Mouse (Mus musculus) midbrain, embryonic 15.5 days (tissue): ENCODE measurements around the gene Nsmce3. TPM values are rescaled to one million over a fixed set of nuclear protein-coding genes. Genes with fewer than 3 reads are reported as not detected.
A peak's percentile ranks its signal among the peaks of the same experiment; 100 is the strongest.

Source experiments
- ATAC-seq: fragments of 200-750 bp; cut with Nextera tagmentation; replicated peaks from 2 replicates; pipeline ENCODE4 v1.8.0; 2017; ENCODE audit warnings: moderate TSS enrichment
- H3K27ac ChIP-seq: fragments of 300-500 bp; sonication (generic); 2 replicates; pipeline ENCODE4 v1.5.1; 2015; ENCODE audit warnings: mild to moderate bottlenecking, inconsistent platforms
- H3K27me3 ChIP-seq: fragments of 300-500 bp; sonication (generic); replicated peaks from 2 replicates; pipeline ENCODE4 v1.6.1; 2015; ENCODE audit warnings: inconsistent platforms
- H3K36me3 ChIP-seq: fragments of 300-500 bp; sonication (generic); replicated peaks from 2 replicates; pipeline ENCODE4 v1.6.1; 2015; ENCODE audit warnings: inconsistent platforms
- H3K4me1 ChIP-seq: fragments of 300-500 bp; sonication (generic); 2 replicates; pipeline ENCODE4 v1.6.1; 2015; ENCODE audit warnings: inconsistent platforms
- H3K4me2 ChIP-seq: fragments of 300-500 bp; sonication (generic); 2 replicates; pipeline ENCODE4 v1.6.1; 2015; ENCODE audit warnings: inconsistent platforms, mild to moderate bottlenecking, moderate library complexity
- H3K4me3 ChIP-seq: fragments of 300-500 bp; sonication (generic); 2 replicates; pipeline ENCODE4 v1.5.1; 2015; ENCODE audit warnings: mild to moderate bottlenecking, inconsistent platforms
- H3K9ac ChIP-seq: fragments of 300-500 bp; sonication (generic); 2 replicates; pipeline ENCODE4 v1.6.1; 2015; ENCODE audit warnings: mild to moderate bottlenecking, inconsistent platforms
- H3K9me3 ChIP-seq: fragments of 300-500 bp; sonication (generic); 2 replicates; pipeline ENCODE4 v1.6.1; 2016; ENCODE audit warnings: inconsistent platforms
- whole genome bisulfite sequencing: fragments of 180-500 bp; shearing (Covaris S2); methylation state at CpG from one replicate; pipeline ENCODE4 v1.1.7; 2015; ENCODE audit warnings: mixed read lengths; 5-methylcytosine and 5-hydroxymethylcytosine counted together
- polyA plus RNA-seq: library from polyadenylated mRNA; unstranded; fragments of >200 nt; fragmentation: Nextera tagmentation; extraction: Ambion mirVana; gene quantifications from 2 replicates; pipeline ENCODE4 v1.2.1, GENCODE M21; 2015

The Nsmce3 gene
- polyA plus RNA-seq = 10.1 and 10.5 TPM in 2 replicates

DNA sequence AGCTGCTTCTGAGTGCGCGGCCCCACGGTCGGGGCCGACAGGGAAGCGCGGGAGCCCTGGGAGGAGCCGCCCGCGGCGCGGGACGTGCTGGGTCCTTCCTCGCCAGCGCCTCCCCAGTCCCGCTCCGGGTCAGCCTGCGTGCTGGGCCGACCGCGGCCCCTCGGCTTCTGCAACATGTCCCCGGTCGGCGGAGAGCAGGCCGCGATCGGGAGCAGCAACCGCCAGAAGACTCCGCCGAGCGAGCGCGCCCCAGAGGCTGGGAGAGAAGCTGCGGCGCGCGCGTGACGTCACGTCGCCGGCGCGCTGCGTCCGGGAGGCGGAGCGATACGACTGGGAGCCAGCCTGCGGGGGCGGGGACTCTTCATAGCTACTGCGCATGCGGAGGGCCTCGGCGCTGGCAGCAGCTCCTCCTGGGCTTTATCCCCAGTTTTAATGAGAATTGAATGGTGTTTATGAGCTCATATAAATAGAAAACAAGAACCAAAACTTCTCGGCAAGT, at the start of gene Nsmce3:
Gene Nsmce3, minus strand, starts transcription at position 255 of the 499 bp plus-strand sequence.
- peak; percentile 96 for ATAC-seq
- H3K27me3 ChIP-seq = no peaks in the 10 kb centered on the region
- under 1% methylated on average over 57 of the region's 57 CpGs for WGBS

DNA sequence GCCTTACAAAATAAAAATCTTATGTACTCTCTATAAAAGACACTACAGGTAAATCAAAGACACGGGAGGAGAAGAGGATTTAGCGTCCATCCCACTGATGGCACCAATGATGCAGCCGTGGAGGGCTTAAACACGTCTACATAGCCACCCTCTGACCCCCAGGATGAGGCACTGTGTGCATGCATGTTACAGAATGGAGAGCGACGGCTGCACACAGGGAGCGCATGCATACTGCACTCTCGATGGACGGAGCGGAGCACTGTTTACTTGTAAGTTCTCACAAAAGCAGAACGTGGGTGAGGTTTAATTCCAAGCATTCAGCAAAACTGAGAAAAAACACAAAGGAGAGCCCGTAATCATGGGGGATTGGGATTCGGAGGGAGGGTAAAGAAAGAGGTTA, 48.4 kb upstream of the Nsmce3 start:
- 0 out of 2 replicates have a peak overlapping the region, but pooled peaks have one; percentile 16 for H3K27ac ChIP-seq
- H3K4me3 ChIP-seq = no peak overlapping the region
- no peaks in the 10 kb centered on the region for H3K27me3 ChIP-seq
- peaks cover 18% of the 10 kb centered on the region for H3K4me1 ChIP-seq
- H3K9ac ChIP-seq = no peak overlapping the region
- H3K4me2 ChIP-seq = peak overlapping the region; percentile 22; the same call in 1 of the 2 replicates
- 33% methylated on average over 13 of the region's 13 CpGs for whole genome bisulfite sequencing
- no peaks in the 10 kb centered on the region for H3K36me3 ChIP-seq
- H3K9me3 ChIP-seq = no peaks in the 10 kb centered on the region
- peak; percentile 60; the same call in 1 of the 2 replicates for ATAC-seq

More for the DNA sequence above, at the start of gene Nsmce3:
- peak within 1 kb of the TSS; percentile 97 for H3K27ac ChIP-seq
- H3K4me3 ChIP-seq = peak within 1 kb of the TSS; percentile 99
- no peaks in the 10 kb centered on the region for H3K9me3 ChIP-seq
- peak within 1 kb of the TSS; percentile 99 for H3K9ac ChIP-seq
- H3K4me2 ChIP-seq = peak within 1 kb of the TSS; percentile 70
- H3K4me1 ChIP-seq = peaks cover 31% of the 10 kb centered on the region
- H3K36me3 ChIP-seq = no peaks in the 10 kb centered on the region

DNA sequence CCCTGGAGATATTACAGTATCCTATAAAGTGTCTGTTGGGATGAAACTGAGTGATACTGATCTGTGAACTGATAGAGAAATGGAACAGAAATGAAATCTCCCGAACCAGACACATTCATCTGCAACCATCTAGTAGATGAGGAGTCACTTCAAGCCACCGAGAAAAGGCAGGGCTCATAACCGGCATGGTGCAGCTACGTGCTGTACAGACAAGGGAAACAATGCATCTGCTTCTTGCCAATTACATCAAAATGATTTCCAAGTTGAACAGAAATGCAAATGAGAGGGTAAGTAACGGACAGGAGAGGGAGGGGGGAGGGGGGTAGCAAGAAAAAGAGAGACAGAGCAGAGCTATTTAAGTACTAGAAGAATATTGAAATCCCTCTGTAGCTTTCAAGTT, 47.9 kb upstream of the Nsmce3 start:
- Histone ChIP-seq H3K9me3 (no peaks in the 10 kb centered on the region), H3K9ac (no peak overlapping the region), H3K27ac (0 out of 2 replicates have a peak overlapping the region, but pooled peaks have one; percentile 16), H3K4me1 (peaks cover 19% of the 10 kb centered on the region), H3K36me3 (no peaks in the 10 kb centered on the region), H3K27me3 (no peaks in the 10 kb centered on the region), H3K4me3 (no peak overlapping the region), H3K4me2 (peak overlapping the region; percentile 22; the same call in 1 of the 2 replicates)
- 8% methylated on average over 5 of the region's 5 CpGs for WGBS
- ATAC-seq = 0 out of 2 replicates have a peak, but pooled peaks have one; percentile 5

DNA sequence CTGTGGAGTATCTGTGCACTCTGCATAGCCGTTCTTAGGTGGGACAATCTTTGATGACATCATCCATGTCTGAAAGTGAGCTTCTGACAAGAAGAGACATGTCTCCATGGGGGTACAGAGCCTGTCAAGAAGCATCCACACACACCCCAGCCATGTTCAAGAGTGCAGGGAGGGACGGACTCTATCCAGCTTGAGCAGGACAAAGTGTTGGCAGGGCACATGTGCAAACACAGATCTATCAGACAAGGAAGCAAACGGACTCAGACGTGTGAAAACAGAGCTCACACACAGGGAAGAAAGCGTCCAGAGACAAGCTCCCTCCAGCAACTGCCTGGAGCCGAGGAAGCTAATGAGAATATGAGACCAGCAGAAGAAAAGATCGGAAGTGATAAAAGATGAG, 43.9 kb upstream of the Nsmce3 start:
- H3K4me3 ChIP-seq = no peak overlapping the region
- H3K4me2 ChIP-seq = no peak overlapping the region
- H3K27ac ChIP-seq = no peak overlapping the region
- H3K4me1 ChIP-seq = peaks cover 17% of the 10 kb centered on the region
- no peak overlapping the region for H3K9ac ChIP-seq
- no peaks in the 10 kb centered on the region for H3K36me3 ChIP-seq
- ATAC-seq = peak; percentile 56
- H3K9me3 ChIP-seq = no peaks in the 10 kb centered on the region
- 36% methylated on average over 7 of the region's 7 CpGs for WGBS
- H3K27me3 ChIP-seq = no peaks in the 10 kb centered on the region

DNA sequence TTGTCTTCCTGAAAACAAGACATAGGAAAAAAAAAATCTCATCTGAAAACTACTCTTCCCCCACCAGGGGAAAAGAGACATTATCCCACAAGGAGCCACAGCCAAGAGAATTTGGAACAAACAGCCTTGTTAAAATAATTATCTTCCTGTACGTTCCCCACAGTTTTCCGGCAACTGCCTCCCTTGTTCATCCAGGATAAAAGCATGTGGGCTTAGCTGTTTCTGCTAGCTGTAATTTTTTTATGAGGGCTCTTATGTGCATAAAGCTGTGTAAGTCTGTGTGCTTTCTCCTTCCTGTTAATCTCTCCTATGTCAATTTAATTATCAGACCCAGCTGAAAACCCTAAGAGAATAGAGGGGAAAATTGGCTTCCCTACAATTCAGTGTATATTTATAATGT, 42.3 kb upstream of the Nsmce3 start:
- Histone ChIP-seq H3K4me3 (no peak overlapping the region), H3K27ac (no peak overlapping the region; the same call in 1 of the 2 replicates), H3K9ac (no peak overlapping the region), H3K9me3 (no peaks in the 10 kb centered on the region), H3K36me3 (no peaks in the 10 kb centered on the region), H3K4me2 (no peak overlapping the region), H3K27me3 (no peaks in the 10 kb centered on the region), H3K4me1 (peaks cover 10% of the 10 kb centered on the region; the same call in 1 of the 2 replicates)
- ATAC-seq = no peak
- 27% methylated on average over 2 of the region's 2 CpGs for WGBS

DNA sequence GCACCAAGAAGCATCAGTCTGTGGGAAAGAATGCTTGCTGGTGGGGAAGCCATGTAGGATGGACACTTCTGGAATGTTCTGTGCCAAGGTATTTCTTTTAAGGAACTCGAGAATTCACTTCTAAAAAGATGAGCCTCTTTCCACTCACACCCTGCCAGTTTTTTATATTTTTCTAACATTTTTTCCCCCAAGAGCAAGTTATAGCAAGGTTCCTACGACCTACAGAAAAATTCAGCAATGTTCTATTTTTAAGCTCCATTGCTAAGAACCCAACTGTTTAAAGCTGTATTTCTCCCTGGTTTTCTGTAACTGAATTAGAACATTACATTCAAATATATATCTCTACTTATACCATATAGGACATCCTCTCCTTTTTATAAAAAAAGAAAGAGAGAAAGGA, 39.1 kb upstream of the Nsmce3 start:
- Histone ChIP-seq H3K27ac (no peak overlapping the region), H3K36me3 (no peaks in the 10 kb centered on the region), H3K9me3 (no peaks in the 10 kb centered on the region), H3K9ac (no peak overlapping the region), H3K4me3 (no peak overlapping the region), H3K4me2 (no peak overlapping the region), H3K4me1 (peaks cover 10% of the 10 kb centered on the region; the same call in 1 of the 2 replicates), H3K27me3 (no peaks in the 10 kb centered on the region)
- WGBS = 78% methylated on average over 2 of the region's 2 CpGs
- ATAC-seq = no peak

DNA sequence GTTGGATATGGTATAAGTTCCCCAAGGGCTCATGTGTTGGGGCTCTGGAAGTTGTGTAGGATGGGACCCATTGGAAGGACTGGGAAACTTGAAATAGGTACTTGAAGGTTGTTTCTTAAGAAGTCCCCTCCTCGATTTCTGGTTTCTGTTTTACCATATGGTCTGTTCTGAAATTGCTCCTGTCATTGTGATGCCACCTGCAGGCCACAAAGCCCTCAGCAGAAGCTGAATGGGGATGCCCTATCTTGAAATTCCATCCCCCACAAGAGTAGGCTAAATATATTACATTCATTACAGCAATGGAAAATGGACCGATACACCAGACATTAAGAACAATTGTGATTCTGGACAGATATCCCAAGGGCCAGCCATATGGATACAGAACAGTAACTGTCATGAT, 37.4 kb upstream of the Nsmce3 start:
- Histone ChIP-seq H3K9me3 (no peaks in the 10 kb centered on the region), H3K4me3 (no peak overlapping the region), H3K27me3 (no peaks in the 10 kb centered on the region), H3K4me1 (no peaks in the 10 kb centered on the region; the same call in 1 of the 2 replicates), H3K4me2 (no peak overlapping the region), H3K9ac (no peak overlapping the region), H3K27ac (no peak overlapping the region), H3K36me3 (no peaks in the 10 kb centered on the region)
- 93% methylated on average over 2 of the region's 2 CpGs for WGBS
- no peak for ATAC-seq

DNA sequence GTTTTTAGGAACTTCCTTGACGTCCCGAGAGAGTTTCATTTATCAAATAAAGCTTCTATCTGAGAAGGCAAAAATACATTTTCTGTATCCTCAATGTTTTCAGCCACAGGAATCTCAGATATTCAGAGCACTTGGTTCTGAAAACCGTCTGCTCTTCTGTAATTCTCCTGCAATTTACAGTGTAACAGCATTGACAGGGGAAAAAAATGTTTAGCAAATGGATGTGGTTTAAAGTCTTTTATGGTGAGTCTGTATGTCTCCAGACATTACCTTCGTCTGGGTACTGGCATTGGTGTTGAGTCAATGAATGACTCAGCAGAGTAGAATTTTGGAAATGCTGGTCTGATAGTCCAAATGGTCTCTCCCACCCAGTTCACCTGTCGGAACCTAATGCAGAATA, 34.2 kb upstream of the Nsmce3 start:
- no peak for ATAC-seq
- WGBS = 80% methylated on average over 5 of the region's 5 CpGs

DNA sequence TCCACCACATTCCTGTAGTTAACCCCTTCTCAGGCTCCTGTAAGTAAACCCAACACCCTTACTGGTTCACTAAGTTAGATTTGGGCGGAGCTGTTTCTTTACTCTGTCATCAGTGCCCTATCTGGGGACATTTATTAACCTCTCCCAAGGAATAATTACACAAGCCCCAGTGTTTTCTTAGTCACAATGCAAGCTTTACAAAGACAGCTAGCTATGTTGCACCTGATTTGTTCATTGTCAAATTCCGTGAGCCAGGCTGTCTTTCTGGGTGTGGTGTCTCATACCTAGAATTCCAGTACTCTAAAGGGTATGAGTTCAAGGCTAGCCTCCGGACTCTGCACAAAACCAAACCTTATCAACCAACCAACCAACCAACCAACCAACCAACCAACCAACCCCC, 32.7 kb upstream of the Nsmce3 start:
- Histone ChIP-seq H3K9me3 (no peaks in the 10 kb centered on the region), H3K4me1 (no peaks in the 10 kb centered on the region), H3K4me3 (no peak overlapping the region), H3K4me2 (no peak overlapping the region), H3K36me3 (no peaks in the 10 kb centered on the region), H3K27ac (no peak overlapping the region), H3K27me3 (no peaks in the 10 kb centered on the region), H3K9ac (no peak overlapping the region)
- ATAC-seq = no peak
- WGBS = 93% methylated on average over 3 of the region's 3 CpGs

More for the DNA sequence above, 34.2 kb upstream of the Nsmce3 start:
- Histone ChIP-seq H3K9ac (no peak overlapping the region), H3K4me3 (no peak overlapping the region), H3K4me1 (no peaks in the 10 kb centered on the region), H3K4me2 (no peak overlapping the region), H3K9me3 (no peaks in the 10 kb centered on the region), H3K27me3 (no peaks in the 10 kb centered on the region), H3K27ac (no peak overlapping the region), H3K36me3 (no peaks in the 10 kb centered on the region)

DNA sequence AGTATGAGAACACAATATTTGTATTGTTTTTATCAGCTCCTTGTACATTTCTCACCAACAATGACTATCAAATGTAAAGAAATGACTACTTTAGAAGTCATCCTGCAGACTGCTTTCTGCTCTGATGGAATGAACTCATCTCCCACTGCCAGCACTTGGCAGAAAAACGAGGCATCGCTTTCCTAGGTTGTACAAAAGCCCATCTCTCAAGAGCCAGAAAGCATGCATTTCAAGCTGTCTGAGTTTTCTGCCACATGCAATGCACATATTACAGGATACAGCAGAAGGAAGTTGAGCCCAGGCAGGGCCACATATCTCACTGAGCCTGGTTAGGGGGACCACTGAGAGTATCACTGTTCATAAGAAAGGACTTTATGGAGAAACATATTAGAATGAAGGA, 27.5 kb upstream of the Nsmce3 start:
- Histone ChIP-seq H3K27ac (no peak overlapping the region), H3K4me3 (no peak overlapping the region), H3K4me1 (peaks cover 4% of the 10 kb centered on the region; the same call in 1 of the 2 replicates), H3K36me3 (no peaks in the 10 kb centered on the region), H3K27me3 (no peaks in the 10 kb centered on the region), H3K9ac (no peak overlapping the region), H3K9me3 (no peaks in the 10 kb centered on the region), H3K4me2 (no peak overlapping the region)
- 80% methylated on average over 2 of the region's 2 CpGs for WGBS
- no peak for ATAC-seq

DNA sequence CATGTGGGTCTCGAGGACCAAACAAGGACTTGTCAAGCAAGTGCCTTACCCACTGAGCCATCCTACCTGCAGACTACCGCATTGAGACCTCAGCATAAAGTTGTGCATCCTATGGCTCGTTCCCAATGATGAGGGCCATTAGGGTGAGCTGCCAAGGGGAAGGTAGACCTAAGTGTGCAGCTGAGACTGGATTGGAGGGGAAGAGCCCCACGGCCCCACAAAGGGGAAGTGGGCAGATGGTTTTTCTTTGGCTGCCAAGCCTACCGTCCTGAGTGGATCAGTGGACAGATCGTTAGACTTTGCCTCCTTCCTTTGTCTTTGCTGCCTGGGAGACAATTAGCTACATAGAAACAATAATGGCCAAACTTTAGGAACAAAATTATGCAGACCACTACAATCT, 23.8 kb upstream of the Nsmce3 start:
- Histone ChIP-seq H3K9me3 (no peaks in the 10 kb centered on the region), H3K4me1 (peaks cover 4% of the 10 kb centered on the region; the same call in 1 of the 2 replicates), H3K27ac (no peak overlapping the region), H3K4me3 (no peak overlapping the region), H3K27me3 (no peaks in the 10 kb centered on the region), H3K9ac (no peak overlapping the region), H3K36me3 (no peaks in the 10 kb centered on the region), H3K4me2 (no peak overlapping the region)
- no peak for ATAC-seq
- WGBS = 83% methylated on average over 6 of the region's 6 CpGs

DNA sequence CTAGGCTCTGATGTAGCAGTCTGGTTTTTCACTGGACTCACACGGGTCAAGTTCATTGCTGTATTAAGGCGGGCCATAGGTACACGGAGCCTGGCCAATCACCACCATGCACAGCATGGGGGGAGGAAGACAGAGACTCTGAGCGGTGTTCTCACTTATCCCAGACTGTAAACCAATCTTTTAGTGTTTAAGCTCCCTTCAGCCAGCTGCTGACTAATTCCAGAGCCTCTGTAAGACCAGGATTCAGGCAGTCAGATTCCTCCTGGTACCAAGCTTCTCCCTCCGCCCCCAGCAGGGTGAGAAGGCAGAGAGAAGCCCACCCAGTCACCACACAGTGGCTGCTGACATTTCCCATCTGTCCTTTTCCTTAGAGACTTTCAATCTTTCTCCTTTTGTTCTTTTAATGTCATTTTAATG, 22.9 kb upstream of the Nsmce3 start:
- Histone ChIP-seq H3K4me2 (no peak overlapping the region), H3K9ac (no peak overlapping the region), H3K9me3 (no peaks in the 10 kb centered on the region), H3K27me3 (no peaks in the 10 kb centered on the region), H3K36me3 (no peaks in the 10 kb centered on the region), H3K4me1 (peaks cover 4% of the 10 kb centered on the region; the same call in 1 of the 2 replicates), H3K4me3 (no peak overlapping the region), H3K27ac (no peak overlapping the region)
- 0 out of 2 replicates have a peak, but pooled peaks have one; percentile 30 for ATAC-seq
- 50% methylated on average over 5 of the region's 5 CpGs for WGBS

DNA sequence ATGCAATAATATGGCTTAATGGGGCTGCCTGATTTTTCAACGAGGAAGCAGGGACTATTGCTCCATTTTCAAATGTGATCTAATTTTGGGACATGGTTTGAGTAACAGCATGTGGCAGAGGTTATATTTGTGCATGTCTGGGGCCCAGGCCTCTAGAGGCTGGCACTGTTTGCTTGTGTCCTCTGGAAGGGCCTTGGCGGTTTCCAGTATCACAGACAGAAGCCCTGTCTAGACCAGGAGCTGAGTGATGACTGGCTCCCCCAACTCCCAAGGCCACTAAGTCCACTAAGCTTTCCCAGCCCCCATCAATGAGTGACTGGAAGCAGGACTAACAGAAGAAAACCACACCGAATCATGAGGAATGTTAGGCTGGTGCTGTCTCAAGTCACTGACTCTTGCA, 18.3 kb upstream of the Nsmce3 start:
- WGBS = 84% methylated on average over 3 of the region's 3 CpGs
- no peaks in the 10 kb centered on the region for H3K9me3 ChIP-seq
- no peak overlapping the region for H3K27ac ChIP-seq

More for the DNA sequence above, 18.3 kb upstream of the Nsmce3 start:
- no peaks in the 10 kb centered on the region for H3K36me3 ChIP-seq
- ATAC-seq = no peak
- no peak overlapping the region for H3K9ac ChIP-seq
- H3K4me1 ChIP-seq = peaks cover 4% of the 10 kb centered on the region; the same call in 1 of the 2 replicates
- no peak overlapping the region for H3K4me2 ChIP-seq
- no peak overlapping the region for H3K4me3 ChIP-seq
- no peaks in the 10 kb centered on the region for H3K27me3 ChIP-seq
